Mouse (Mus musculus) kidney, embryonic 16.5 days (tissue): ENCODE data around the gene Ppia. TPM values are rescaled to one million over a fixed set of nuclear protein-coding genes. Genes with fewer than 3 reads are reported as not detected.

Experiments used
- ATAC-seq: fragments of 200-750 bp; cut with Nextera tagmentation; 2 replicates; pipeline ENCODE4 v1.8.0; 2017; ENCODE audit warnings: moderate TSS enrichment; ENCODE audit not compliant: low FRiP score, low TSS enrichment
- H3K27ac ChIP-seq: fragments of 300-500 bp; sonication (generic); 2 replicates; pipeline ENCODE4 v1.5.1; 2014; ENCODE audit warnings: low read length
- H3K27me3 ChIP-seq: fragments of 300-500 bp; sonication (generic); 2 replicates; pipeline ENCODE4 v1.6.1; 2014; ENCODE audit warnings: low read length, control low read depth, mixed read lengths; ENCODE audit not compliant: insufficient read depth
- H3K36me3 ChIP-seq: fragments of 300-500 bp; sonication (generic); 2 replicates; pipeline ENCODE4 v1.6.1; 2014; ENCODE audit warnings: low read length, control low read depth, mixed read lengths; ENCODE audit not compliant: insufficient read depth
- H3K4me1 ChIP-seq: fragments of 300-500 bp; sonication (generic); 2 replicates; pipeline ENCODE4 v1.6.1; 2014; ENCODE audit warnings: low read length, control low read depth, mixed read lengths; ENCODE audit not compliant: insufficient read depth
- H3K4me2 ChIP-seq: fragments of 300-500 bp; sonication (generic); replicated peaks from 2 replicates; pipeline ENCODE4 v1.6.1; 2014; ENCODE audit warnings: low read depth, low read length
- H3K4me3 ChIP-seq: fragments of 300-500 bp; sonication (generic); 2 replicates; pipeline ENCODE4 v1.5.1; 2014; ENCODE audit warnings: mild to moderate bottlenecking, low read length
- H3K9ac ChIP-seq: fragments of 300-500 bp; sonication (generic); replicated peaks from 2 replicates; pipeline ENCODE4 v1.6.1; 2014; ENCODE audit warnings: low read length
- H3K9me3 ChIP-seq: fragments of 300-500 bp; sonication (generic); 2 replicates; pipeline ENCODE4 v1.6.1; 2016; ENCODE audit warnings: low read length, control low read depth
- WGBS: fragments of 180-500 bp; shearing (Covaris S2); extraction: QIAGEN DNeasy Blood & Tissue Kit; methylation state at CpG from one replicate; pipeline ENCODE4 v1.1.7; 2014; 5-methylcytosine and 5-hydroxymethylcytosine counted together
- polyA plus RNA-seq: library from polyadenylated mRNA; unstranded; fragments of >200 nt; fragmentation: Nextera tagmentation; extraction: Ambion mirVana; gene quantifications from 2 replicates; pipeline ENCODE4 v1.2.1, GENCODE M21; 2015

The Ppia gene
- polyA plus RNA-seq, 1 experiment from 2014 or later: 4,942 TPM

DNA sequence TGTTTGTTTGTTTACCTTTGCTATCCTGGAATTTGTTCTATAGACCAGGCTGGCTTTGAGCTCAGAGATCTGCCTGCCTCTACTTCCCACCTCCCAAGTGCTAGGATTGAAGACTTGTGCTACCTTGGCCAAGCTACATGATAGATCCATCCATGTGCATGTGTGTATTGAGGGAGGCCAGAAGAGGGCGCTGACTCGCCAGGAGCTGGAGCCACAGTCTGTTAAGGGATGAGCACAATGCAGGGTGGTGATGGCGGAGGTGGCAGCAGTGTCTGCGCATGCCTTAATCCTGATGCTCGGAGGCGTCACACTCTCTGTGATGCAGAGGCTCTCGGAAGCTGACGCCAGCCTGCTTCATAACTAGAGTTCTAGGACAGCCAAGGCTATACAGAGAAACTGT lies 21.2 kb downstream of the Ppia start:
- WGBS: 80% methylated on average over 8 of the region's 8 CpGs
- ATAC-seq: no peak

DNA sequence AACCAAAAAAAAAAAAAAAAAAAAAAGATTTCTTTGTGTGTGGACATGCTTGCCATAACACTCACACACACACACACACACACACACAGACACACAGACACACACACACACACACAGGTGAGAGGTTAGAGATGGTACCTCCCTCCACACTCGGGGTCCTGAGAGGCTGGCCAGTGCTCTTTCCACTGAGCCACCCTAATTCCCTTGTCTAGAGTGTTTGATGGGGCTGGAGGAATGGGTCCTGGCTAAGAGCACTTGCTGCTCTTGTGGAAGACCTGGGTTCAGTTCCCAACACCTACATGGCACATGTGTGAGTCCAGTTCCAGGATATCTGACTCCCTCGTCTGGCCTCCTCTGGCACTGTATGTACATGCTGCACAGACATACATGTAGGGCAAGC lies 22.4 kb downstream of the Ppia start:
- H3K27ac ChIP-seq: no peak overlapping the region
- H3K4me1 ChIP-seq: peaks cover 3% of the 10 kb centered on the region; the same call in 1 of the 2 replicates
- no peak overlapping the region for H3K4me2 ChIP-seq
- WGBS: 84% methylated on average over 2 of the region's 2 CpGs
- no peaks in the 10 kb centered on the region for H3K9me3 ChIP-seq
- no peak overlapping the region for H3K4me3 ChIP-seq
- no peak overlapping the region for H3K9ac ChIP-seq
- H3K36me3 ChIP-seq: peaks cover 55% of the 10 kb centered on the region
- no peak for ATAC-seq
- H3K27me3 ChIP-seq: no peaks in the 10 kb centered on the region

More for the DNA sequence above, 21.2 kb downstream of the Ppia start:
- H3K4me1 ChIP-seq: no peaks in the 10 kb centered on the region
- peaks cover 64% of the 10 kb centered on the region for H3K36me3 ChIP-seq
- H3K9ac ChIP-seq: no peak overlapping the region
- no peak overlapping the region for H3K4me3 ChIP-seq
- H3K27ac ChIP-seq: no peak overlapping the region
- H3K4me2 ChIP-seq: no peak overlapping the region
- H3K9me3 ChIP-seq: no peaks in the 10 kb centered on the region
- no peaks in the 10 kb centered on the region for H3K27me3 ChIP-seq

DNA sequence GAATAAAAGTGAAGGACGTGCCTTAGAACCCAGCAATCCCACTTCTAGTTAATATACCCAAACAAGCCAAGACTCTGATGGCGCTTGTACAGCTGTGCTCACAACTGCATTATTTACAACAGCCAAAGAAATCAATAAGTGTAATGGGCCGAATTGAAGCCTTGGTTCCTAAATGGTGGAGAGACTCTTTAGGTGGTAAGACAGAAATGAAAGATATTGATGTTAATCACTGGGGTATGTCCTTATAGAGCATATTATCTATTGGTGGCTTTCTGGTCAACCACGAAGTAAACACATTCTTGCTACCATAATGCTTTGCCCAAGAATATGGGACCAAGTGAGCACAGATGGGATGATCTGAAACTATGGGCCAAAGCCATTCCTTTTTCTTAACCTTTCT lies 24.9 kb downstream of the Ppia start:
- Histone ChIP-seq H3K4me1 (peaks cover 14% of the 10 kb centered on the region), H3K4me2 (no peak overlapping the region), H3K27me3 (no peaks in the 10 kb centered on the region), H3K4me3 (no peak overlapping the region), H3K9ac (no peak overlapping the region), H3K36me3 (peaks cover 34% of the 10 kb centered on the region), H3K27ac (no peak overlapping the region), H3K9me3 (no peaks in the 10 kb centered on the region)
- 95% methylated on average over 4 of the region's 4 CpGs for WGBS
- ATAC-seq: no peak

DNA sequence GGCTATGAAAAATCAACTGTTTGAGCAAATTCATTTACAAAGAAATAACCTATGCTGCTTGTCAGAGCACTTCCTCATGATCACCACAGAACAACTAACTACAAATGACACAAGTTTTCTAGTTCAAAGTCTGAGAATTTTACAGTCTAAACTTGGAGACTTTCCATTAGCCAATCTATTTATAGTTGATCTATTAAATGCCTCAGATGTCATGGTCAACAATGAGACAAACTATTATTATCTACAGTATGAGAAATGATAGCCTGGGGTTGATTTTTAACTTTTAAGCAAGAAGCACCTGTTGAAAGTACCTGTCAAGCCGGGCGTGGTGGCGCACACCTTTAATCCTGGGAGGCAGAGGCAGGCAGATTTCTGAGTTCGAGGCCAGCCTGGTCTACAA lies 27.3 kb downstream of the Ppia start:
- Histone ChIP-seq H3K4me1 (peaks cover 17% of the 10 kb centered on the region), H3K4me2 (0 out of 2 replicates have a peak overlapping the region, but pooled peaks have one; percentile 74), H3K4me3 (no peak overlapping the region), H3K27me3 (no peaks in the 10 kb centered on the region), H3K9ac (no peak overlapping the region), H3K27ac (no peak overlapping the region), H3K9me3 (no peaks in the 10 kb centered on the region), H3K36me3 (peaks cover 15% of the 10 kb centered on the region)
- no peak for ATAC-seq
- 96% methylated on average over 4 of the region's 4 CpGs for WGBS

DNA sequence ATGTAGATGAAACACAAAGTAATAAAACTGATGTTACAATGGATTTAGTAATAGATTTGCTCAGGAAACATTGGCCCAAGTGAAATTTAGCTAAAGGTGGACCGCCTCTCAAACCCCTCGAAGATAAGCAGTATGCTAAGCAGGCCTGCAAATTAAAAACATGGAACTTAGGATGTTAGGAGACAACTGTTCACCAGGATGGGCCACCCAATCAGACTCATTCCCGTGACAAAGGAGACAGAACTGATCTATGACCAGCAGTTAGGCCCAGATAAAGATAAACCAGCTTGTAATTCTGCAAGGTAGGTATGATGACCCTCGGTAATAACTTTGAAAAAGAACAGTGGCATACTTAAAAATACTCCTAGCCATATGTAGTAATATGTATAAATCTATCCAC lies 27.9 kb downstream of the Ppia start:
- peaks cover 9% of the 10 kb centered on the region for H3K36me3 ChIP-seq
- peak overlapping the region; percentile 88 for H3K9ac ChIP-seq
- peaks cover 17% of the 10 kb centered on the region for H3K4me1 ChIP-seq
- H3K4me3 ChIP-seq: peak overlapping the region; percentile 62
- no peaks in the 10 kb centered on the region for H3K9me3 ChIP-seq
- H3K4me2 ChIP-seq: peak overlapping the region; percentile 74
- WGBS: 41% methylated on average over 4 of the region's 4 CpGs
- ATAC-seq: no peak
- H3K27me3 ChIP-seq: no peaks in the 10 kb centered on the region
- peak overlapping the region; percentile 93 for H3K27ac ChIP-seq

DNA sequence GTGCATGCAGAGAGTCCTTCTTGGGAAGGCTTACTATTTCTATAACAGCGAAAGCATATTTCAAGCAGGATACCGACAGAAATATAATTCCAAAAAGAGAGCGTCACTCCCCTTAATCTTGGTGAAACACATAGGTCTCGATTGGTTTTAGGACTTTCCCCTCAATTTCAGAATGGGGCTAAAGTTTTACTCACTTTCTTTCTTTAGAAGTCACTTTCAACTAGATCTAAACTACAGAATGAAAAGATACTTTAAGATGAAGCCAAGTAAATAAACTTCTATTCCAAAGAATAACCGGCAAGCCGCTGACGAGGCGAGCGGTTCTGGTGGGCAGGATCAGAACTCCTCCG lies 28.5 kb downstream of the Ppia start:
- H3K4me2 ChIP-seq: peak overlapping the region; percentile 74
- 1% methylated on average over 10 of the region's 10 CpGs for WGBS

DNA sequence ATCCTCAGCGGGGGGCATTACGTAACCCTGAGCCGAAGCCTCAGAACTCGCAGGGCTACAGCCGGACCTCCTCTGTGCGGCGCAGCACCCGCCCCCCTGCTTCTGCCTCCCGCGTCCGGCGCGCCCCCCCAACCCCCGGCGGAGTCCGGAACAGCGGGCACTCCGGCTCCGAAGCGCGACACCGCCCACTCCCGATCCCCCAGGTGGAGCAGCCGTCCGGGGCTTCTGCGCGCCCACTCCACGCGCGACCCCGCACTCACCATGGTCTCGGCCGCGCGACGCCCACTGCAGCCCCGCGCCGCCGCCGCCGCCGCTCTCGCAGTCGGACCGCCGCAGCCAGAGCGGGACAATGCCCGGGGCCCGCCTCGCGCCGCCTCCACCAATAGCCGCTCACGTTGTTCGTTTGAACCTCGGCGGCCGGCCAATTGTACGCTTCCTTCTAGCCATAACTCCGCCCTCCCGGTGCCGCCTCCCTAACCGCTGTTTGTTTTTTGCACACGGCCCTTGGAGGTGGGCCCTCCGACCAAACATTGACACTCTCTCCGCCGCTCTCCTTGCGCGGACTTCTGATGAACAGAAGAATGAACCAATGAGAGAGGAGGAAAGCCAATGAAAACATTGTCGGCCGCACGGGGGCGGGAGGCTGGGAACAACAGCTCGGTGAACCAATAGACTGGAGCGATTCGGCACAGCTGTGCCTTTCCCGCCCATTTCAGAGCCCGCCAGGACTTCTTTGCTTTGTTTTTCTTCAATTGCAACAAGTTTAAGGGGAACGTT lies 29.0 kb downstream of the Ppia start, which contains the start of gene H2afv:
Gene H2afv (minus strand): TSS at position 367 of the 777 bp plus-strand sequence.
- Histone ChIP-seq H3K4me3 (peak within 1 kb of the TSS; percentile 62), H3K4me1 (peaks cover 17% of the 10 kb centered on the region), H3K36me3 (peaks cover 7% of the 10 kb centered on the region), H3K27me3 (no peaks in the 10 kb centered on the region), H3K9ac (peak within 1 kb of the TSS; percentile 88), H3K9me3 (no peaks in the 10 kb centered on the region), H3K27ac (peak within 1 kb of the TSS; percentile 93), H3K4me2 (peak within 1 kb of the TSS; percentile 74)
- under 1% methylated on average over 55 of the region's 80 CpGs for WGBS
- ATAC-seq: peak; percentile 99

More for the DNA sequence above, 28.5 kb downstream of the Ppia start:
- Histone ChIP-seq H3K9ac (peak overlapping the region; percentile 88), H3K27ac (peak overlapping the region; percentile 93), H3K9me3 (no peaks in the 10 kb centered on the region), H3K4me1 (peaks cover 17% of the 10 kb centered on the region), H3K4me3 (peak overlapping the region; percentile 62), H3K27me3 (no peaks in the 10 kb centered on the region), H3K36me3 (peaks cover 9% of the 10 kb centered on the region)
- no peak for ATAC-seq

DNA sequence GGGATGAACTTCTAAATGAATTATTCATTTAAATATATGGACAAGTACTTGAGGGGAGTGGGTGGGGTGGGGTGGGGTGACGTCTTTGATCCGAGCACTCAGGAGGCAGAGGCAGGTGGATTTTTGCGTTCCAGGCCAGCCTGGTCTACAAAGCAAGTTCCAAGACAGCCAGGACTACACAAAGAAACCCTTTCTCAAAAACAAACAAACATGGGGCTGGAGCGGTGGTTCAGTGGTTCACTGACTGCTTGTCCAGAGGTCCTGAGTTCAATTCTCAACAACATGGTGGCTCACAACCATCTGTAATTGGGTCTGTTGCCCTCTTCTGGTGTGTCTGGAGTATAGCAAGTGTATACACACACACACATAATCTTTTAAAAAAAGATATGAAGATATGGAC lies 30.2 kb downstream of the Ppia start:
- peaks cover 17% of the 10 kb centered on the region for H3K4me1 ChIP-seq
- 88% methylated on average over 4 of the region's 4 CpGs for WGBS
- no peak overlapping the region for H3K27ac ChIP-seq
- H3K36me3 ChIP-seq: peaks cover 7% of the 10 kb centered on the region
- no peaks in the 10 kb centered on the region for H3K27me3 ChIP-seq
- no peaks in the 10 kb centered on the region for H3K9me3 ChIP-seq
- no peak overlapping the region for H3K4me2 ChIP-seq
- ATAC-seq: no peak
- H3K9ac ChIP-seq: no peak overlapping the region
- no peak overlapping the region for H3K4me3 ChIP-seq

DNA sequence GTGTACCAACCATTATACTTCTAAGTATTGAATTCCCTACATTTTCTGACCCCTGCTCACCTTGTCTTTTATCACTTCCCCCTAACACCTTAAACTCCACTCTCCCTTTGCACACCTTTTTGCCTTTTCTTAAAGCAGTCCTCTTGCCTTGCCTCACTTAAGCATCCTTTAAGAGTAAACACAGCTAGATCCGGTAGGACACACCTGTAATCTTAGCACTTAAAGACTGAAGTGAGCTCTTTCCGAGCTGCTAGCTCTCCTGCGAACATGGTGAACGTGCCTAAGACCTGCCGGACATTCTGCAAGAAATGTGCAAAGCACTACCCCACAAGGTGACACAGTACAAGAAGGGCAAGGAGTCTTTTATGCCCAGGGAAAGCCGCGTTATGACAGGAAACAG lies 30.7 kb downstream of the Ppia start:
- no peak overlapping the region for H3K4me2 ChIP-seq
- H3K9ac ChIP-seq: no peak overlapping the region
- no peak for ATAC-seq
- H3K27ac ChIP-seq: no peak overlapping the region
- H3K4me3 ChIP-seq: no peak overlapping the region
- H3K4me1 ChIP-seq: peaks cover 17% of the 10 kb centered on the region
- H3K27me3 ChIP-seq: no peaks in the 10 kb centered on the region
- WGBS: 94% methylated on average over 7 of the region's 7 CpGs
- H3K9me3 ChIP-seq: no peaks in the 10 kb centered on the region
- H3K36me3 ChIP-seq: peaks cover 6% of the 10 kb centered on the region

DNA sequence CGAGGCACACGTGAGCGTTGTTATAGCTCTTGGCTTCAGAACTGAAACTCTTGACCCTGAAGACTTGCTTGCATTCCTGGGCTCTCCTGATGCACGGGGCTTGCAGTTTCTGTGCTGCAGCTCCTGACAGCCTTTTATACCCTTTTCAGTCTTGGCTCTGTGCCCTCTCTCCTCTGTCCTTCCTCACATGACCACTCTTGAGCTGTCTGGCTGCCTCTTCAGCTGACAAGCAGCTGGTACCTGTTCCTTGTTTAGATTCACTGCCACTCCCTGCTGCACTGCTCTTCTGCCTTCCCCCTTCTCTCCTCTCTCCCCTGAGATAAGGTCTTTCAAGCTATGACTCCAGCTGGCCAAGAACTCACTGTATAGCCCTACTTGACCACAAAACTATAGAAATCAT lies 32.2 kb downstream of the Ppia start:
- Histone ChIP-seq H3K36me3 (no peaks in the 10 kb centered on the region), H3K4me3 (no peak overlapping the region), H3K4me1 (peaks cover 16% of the 10 kb centered on the region), H3K4me2 (no peak overlapping the region), H3K9me3 (no peaks in the 10 kb centered on the region), H3K27me3 (no peaks in the 10 kb centered on the region), H3K9ac (no peak overlapping the region), H3K27ac (no peak overlapping the region)
- ATAC-seq: no peak
- WGBS: 75% methylated on average over 4 of the region's 4 CpGs
